Mouse (Mus musculus) left cerebral cortex, postnatal 14 days (tissue): ENCODE data around the gene Gtf2f2. TPM values are rescaled to one million over a fixed set of nuclear protein-coding genes. Genes with fewer than 3 reads are reported as not detected.
A peak's percentile ranks its signal among the peaks of the same experiment; 100 is the strongest.
"Not testable (repeated sequence)": the region's sequence is repeated elsewhere in the genome, so short reads cannot be mapped to it uniquely, and the experiment has no call there.

ENCODE experiments used
- DNase-seq, 2 experiments: peaks; one replicate each; pipeline ENCODE4 v3.0.0; 2021 to 2022; ENCODE audit warnings: low spot score in 2 of 2, mixed read lengths in 1 of 2
- intact Hi-C: fragments of 180-260 bp; cut with DNase I; formaldehyde crosslinking; loops from one replicate; pipeline ENCODE4 v1.15.1; 2025
- total RNA-seq, 2 experiments: library from RNA; stranded (reverse); gene quantifications; 2 replicates each; pipeline ENCODE4 v1.2.3; 2021

The Gtf2f2 gene
- total RNA-seq, 2 experiments from 2014 or later: 16.6 to 18.5 TPM

DNA sequence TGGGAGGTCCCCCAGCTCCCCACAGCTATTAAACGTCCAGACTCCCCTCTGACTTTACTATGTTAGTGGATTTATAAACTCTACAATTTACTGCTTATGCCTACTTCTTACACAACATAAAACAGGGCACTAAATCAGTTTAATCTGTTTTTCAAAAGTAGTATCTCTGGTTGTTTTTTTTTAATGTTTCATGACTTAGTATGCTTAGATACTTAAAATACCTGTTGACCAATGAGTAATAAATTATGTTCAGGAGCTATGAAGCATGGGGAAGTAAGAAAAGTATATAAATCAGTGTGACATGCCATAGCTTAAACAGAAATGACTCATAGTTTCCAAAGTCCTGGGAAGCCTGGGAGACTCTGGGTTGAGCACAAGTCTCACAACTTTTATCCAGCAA lies 73.0 kb downstream of the Gtf2f2 start:
- intact Hi-C loops: no loop called here
- DNase-seq: no peak

DNA sequence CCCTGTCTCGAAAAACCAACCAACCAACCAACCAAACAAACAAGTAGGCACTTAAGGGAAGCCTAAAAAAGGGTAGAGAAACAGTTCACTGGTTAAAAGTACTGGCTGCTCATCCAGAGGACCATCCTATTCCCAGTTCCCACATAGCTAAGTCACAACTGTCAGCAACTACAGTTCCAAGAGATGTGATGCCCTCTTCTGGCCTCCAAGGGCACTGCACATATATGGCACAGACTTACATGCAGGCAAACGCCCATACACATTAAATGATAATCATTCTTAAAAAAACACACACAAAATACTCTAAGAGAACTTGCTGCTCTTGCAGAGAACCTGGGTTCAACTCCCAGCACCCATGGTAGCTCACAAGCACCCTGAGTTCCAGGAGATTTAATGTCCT lies 76.3 kb downstream of the Gtf2f2 start:
- DNase-seq: no peak
- intact Hi-C loops: no loop called here

DNA sequence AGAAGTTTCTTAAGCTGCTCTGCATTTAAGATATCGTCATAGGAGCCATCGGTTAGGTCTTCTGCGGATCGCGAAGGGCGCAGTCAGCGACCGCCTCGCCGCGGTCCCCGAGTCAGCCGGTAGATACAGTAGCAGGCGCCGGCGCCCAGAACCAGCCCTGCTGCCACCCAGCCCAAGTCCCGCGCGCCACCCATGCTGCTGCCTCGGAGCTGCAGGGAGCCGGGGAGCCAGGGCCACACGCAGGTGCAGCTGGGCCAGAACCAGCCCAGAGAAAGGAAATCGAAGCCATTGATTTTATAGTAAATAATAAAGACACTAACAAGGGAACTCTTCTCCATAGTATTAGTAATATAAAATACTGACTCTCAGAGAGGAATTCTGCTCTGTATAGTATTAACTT lies 79.4 kb downstream of the Gtf2f2 start:
- intact Hi-C loops: no loop called here
- DNase-seq: no peak

DNA sequence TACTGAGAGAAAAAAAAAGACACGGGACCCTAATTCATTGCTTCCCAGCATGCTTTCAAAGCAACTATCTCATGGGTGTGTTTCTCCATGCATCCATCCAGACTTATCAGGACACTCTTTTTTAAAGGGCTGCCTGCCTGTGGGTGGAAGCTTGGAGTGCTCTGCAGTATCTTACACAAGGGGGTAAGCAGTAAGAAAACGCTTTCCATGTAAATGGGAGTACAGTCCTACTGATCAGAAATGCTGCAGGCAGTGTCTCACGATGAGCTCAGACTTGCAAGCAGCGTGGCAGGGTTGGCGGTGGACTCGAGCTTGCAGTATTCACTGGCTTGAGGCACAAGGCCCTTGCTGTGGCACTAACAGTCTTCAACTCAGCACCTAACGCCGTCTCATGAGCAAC lies 81.0 kb downstream of the Gtf2f2 start:
- intact Hi-C loops, DNase-seq: not testable (repeated sequence)

DNA sequence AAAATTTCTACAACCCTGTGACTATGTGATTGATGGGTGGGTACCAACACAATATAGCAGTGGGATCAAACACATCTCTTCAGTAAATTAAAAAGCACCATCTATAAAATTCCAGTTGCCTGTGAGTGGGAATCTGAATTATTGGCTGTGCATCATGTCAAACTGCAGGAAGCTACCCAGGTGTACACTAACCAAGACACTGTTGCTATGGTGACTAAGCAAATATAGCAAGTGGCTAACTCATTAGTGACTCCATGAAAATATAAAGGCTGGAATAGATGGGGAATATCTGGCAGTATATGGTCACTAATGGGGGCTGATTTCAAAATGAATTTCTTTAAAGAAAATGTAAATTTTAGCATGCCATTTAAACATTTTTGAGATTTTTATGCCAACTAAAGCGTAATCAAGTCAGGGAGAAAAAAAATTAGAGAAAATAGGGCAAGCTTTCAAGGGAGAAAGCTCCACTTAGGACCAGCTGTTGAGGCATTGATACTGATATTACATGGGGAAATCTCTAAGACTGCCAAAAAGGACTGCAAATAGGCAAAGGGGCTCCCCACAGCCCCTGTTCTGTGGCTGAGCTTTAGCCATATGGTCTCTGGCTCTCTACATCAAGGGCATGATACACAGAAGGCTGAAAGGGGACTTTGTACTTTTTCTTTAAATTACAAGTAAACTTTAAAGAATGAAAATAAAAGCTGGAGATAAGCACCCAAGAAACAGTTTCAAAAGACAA lies 87.2 kb downstream of the Gtf2f2 start:
- intact Hi-C loops: no loop called here
- no peak for DNase-seq

DNA sequence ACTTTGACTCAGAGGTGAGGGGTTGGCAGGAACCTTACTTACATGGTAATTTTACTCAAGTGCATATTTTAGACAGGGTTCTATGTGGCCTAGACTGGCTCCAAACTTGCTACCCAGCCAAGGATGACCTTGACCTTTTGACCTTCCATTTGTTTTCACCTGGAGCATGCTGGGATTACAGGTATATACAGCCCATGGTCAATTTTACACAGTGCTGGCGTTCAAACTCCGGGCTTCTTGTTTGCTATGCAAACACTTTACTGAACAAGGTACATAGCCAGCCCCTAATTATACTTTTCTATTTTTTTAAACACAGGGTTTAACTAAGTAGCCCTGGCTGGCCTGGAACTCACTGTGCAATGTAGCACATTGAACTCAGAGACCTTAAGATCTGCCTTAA lies 98.0 kb downstream of the Gtf2f2 start:
- intact Hi-C loops: no loop called here
- no peak for DNase-seq

DNA sequence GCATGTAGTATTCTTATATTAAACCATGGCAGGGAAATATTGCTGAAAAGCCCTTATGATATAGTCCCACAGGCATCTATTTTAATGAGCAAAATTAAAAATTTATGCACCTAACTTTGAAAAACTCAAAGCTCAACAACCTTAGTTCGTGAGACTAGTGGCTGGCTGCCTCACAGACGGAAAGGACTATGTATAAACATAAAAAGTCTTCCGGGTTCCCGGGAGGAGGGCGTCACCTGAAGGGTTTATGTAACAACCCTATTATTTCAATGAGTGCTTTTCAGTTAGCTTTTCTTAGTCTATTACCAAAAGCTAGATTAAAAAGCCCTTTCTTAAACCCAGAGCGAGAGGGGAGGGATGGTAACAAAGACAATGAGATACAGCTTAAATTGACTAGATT lies 98.7 kb downstream of the Gtf2f2 start:
- DNase-seq: no peak
- intact Hi-C loops: no loop called here

DNA sequence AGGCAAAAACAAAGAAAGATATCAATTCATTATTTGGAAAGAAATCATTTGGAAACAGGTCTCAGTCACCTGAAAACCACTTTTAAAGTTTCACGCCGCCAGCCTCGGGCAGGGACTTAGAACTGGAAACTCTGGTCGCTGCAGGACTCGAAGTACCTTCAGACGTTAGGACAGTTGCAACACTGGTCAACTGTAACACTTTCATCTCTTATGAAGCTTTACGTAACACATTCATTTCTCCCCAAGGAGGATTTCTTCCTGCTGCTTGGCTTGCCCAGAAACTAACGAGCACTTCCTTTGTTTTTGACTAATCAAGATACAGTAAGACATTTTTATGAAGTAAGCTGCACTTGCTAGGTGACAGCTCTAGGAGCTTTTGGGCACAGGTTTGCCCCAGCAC lies 103.7 kb downstream of the Gtf2f2 start:
- intact Hi-C loops: no loop called here
- DNase-seq: no peak

DNA sequence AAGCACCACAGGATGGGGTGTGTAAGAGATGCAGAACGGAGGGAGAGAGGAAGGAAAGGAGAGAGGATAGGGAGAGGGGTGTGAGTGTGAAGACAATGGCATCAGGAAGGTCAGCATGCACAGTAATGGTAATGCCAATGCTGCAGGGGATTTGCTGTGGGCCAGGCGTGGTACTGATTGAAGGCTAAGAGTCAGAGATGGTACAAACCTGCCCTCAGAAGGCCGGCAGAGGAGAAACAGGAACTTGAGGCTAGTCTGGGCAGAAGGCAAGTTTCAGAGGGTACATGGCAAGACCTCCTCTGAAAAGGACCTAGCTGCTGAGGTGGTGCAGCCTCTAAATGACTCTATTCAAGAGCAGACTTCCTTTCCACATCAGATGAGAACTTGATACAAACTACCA lies 105.7 kb downstream of the Gtf2f2 start:
- DNase-seq: no peak
- intact Hi-C loops: no loop called here

DNA sequence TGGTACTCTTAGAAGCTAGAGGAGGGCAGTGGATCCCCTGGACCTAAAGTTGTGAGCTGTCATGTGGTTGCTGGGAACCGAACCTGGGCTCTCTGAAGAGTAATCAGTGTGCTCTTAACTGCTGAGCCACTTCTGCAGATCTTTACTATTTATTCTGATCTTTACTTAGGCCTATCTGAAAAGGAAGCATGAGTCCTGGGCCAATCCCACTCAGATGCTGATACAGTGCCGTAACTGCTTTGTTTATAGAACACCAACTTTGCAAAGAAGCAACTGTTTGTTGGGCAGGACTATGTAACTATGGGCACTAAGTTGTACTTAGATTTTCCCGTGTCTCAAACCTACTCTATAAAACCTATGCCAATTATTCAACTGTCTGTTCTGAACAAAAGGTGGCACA lies 107.5 kb downstream of the Gtf2f2 start:
- no peak for DNase-seq
- intact Hi-C loops: no loop called here

DNA sequence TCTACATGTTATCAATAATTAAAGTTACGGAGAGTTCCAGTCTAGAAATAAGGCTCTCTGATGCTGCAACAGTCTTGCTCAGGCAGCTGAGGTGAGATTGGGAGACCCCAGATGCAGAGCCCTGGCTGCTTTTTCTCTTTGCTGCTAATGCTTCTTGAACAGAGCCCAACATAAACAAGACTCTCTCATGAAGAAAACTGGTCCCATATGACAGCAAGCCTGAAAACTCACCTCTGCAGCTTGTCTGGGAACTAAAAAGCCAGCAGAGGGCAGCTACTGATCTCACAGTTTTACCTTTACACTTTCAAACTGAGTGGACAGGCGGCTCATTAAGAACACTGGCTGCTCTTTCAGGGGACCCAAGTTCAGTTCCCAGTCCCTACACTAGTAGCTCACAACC lies 108.7 kb downstream of the Gtf2f2 start:
- DNase-seq: no peak
- intact Hi-C loops: no loop called here

DNA sequence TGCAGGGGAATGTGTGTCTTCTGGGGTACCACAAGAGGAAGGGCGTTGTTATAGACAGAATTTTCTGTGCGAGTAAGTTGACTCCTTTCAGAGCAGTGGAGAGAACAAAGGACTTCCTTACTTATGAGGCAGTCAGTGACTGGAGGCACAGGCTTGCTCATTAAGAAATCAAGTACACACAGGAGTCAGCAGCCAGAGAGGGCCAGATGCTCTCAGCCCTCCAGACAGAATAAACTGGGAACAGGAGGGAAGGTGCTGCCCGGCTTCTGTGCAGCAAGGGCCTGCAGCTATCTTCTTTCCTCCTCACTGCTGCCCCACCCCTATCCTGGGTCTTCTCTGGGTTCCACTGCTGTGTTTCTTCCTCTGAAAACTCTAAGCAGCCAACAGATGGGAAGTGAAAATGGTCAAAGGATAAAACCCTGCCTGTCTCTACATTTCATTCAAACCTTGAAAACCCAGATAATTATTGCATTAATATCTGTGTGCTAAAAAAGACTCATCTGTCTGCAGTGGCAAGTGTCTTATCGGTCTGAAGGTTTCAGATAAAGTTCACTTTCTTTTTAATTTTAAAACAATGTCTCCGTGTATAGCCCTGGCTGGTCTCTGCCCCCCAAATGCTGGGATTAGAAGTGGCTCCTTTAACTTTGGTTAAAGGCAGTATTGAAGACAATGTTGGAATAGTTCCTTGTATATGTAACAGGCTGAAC lies 109.7 kb downstream of the Gtf2f2 start:
- no peak for DNase-seq
- intact Hi-C loops: no loop called here

DNA sequence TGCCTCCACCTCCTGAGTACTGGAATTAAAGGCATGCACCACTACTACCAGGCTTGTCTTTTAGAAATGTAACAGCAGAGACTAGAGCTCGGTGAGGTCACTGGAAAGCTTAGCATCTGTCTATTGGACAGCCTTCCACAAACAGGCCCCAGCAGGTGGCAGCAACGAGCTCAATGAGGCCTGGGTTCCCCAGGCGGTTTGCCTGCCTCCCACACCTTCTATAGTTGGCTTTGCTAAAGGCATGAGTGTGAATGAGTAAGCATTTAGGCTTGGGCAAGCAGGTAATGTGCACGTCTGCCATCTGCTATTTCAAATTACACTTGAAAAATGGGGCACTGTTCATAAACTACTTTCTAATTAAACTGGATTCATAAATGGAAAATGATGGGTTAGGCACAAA lies 111.1 kb downstream of the Gtf2f2 start:
- intact Hi-C loops: loop anchor here (2.0 kb wide), 2 partner anchors 63 to 177 kb away; no protein-coding TSS in a partner anchor
- peak; percentile 89 to 91 for DNase-seq

DNA sequence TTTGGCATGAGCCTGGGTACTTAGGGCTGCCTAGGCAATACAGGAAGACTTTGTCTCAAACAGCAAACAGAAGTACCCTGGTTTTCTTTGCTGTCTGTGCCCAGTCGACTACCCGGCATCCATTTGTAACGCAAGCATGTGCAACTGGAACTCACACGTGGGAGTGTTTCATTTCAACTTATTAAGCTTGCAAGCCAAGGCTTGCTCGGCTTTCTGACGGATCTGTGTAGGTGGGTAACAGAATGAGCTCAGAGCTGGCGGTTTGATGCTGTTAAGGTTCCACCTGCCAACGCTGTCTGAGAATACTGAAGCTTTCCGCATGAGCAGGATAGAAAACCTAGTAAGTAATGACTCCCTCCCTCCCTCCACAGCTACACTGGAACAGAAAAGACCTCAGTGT lies 118.5 kb downstream of the Gtf2f2 start:
- DNase-seq: peak; percentile 82 to 95
- intact Hi-C loops: no loop called here

DNA sequence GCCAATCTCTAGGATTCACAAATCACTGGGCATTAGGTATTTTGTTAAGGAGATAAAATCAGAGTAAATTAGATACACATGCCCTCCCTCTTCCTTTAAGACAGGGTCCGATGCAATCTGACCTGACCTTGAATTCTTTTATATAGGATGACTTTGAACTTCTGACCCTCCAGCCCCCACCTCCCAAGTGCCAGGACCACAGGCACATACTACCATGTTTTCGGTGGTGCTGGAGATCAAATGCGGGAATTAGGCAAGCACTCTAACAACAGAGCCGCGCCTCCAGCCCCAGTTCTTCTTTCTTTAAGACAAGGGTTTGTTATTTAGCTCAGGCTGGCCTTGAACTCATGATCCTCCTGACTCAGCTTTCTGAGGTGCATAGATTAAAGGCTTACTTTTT lies 126.8 kb downstream of the Gtf2f2 start:
- no peak for DNase-seq
- intact Hi-C loops: no loop called here

DNA sequence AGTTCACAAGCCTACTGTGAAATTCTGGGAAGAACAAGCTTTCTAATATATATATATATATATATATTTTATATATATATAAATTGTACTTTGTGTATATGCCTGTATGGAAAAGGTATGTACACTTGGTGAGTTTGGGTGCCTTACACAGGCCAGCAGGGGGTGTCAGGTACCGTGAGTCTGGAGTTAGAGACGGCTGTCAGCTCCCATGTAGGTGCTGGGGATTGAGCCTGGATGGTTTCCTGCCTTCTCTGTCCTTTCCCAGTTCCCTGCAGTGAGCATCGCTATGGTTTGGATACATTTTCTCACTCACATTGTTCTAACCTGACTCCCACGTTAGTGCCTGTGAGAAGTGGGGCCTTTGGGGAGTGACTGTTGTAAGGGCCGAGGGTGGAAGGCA lies 127.3 kb downstream of the Gtf2f2 start:
- DNase-seq: no peak
- intact Hi-C loops: no loop called here

DNA sequence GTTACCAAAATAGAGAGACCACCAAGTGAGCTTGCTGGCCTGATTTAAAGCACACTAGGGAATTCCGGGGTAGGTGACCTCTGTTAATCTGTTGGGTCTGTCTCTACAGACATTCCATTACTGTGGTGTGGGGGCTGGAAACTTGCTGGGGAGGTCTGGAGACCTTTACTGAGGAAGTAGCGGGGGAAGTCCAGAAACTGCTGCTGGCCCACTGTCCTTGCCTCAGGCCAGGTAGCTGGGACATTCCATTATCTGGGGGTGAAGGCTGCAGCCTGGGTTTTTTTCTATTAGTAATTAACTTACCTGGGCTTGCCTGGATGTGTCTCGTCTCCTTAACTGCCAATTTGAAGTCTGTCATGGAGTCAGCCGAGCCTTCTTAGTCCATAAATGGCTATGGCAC lies 128.8 kb downstream of the Gtf2f2 start:
- intact Hi-C loops: no loop called here
- no peak for DNase-seq

DNA sequence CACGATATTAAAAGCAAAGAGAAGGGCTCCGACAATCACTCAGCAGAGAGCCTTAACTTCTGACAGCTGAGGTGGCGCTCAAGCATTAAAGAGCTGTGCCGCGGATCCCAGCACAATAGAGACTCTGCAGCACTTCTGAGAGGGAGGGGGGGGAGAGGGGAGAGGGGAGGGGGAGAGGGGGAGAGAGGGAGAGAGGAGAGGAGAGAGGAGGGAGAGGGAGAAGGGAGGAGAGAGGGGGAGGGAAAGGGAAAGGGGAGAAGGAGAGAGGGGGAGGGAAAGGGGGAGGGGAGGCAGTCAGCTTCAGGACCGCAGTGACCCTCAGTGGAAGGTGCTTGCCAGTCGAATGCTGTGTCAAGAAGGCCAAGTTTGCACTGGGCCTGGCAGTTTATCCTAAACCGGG lies 131.7 kb downstream of the Gtf2f2 start:
- no peak for DNase-seq
- intact Hi-C loops: loop anchor here (5.0 kb wide), 1 partner anchor 83 kb away; no protein-coding TSS in a partner anchor

DNA sequence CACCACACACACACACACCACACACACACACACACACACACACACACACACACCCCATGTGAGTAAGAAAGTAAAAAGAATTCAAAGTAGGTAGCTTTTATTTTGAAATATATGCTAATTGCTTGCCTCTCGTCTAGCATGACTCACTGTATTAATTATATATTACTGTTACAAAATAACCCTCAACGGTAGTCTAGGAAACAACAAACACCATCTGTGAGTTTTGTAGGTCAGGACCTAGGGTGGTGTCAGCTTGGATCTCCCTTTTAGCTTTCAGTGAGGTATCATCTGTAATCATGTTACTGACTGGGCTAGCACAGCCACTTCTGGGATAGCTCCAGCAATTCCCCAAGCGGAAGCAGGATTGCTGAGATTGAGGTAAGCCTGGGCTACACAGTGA lies 133.4 kb downstream of the Gtf2f2 start:
- intact Hi-C loops: loop anchor here (5.0 kb wide), 1 partner anchor 85 kb away; no protein-coding TSS in a partner anchor
- DNase-seq: no peak

DNA sequence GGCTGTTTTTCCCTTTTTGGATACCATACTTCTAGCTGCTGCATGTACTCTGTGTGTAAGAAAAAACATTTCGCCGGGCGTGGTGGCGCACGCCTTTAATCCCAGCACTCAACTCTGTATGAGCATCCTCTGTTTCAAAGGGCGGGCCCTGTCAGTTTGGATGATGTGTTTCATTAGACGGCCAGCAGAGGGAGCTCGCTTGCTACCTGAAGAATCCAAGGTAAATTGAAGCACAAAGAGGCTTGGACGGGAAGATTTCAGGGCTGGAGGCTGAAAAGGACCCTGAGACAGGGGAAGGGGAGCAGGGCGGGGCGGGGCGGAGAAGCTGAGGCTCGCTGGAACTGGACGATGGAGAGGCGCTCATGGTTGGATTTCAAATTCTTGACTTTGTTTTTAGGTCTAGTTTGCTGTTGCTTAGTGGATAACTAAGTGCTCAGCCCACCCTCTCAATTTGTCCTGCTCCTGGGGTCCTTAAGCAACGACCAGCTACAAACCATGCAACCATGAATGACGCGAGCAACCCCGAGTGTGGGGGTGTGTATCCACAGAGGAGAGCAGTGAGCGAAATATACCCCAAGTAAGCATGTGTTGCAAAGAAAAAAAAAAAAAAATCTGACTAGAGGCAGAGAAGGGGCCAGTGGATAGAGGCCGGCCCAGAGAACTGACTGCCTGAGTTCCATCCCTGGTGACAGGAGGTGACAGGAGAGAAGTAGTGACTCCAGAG lies 134.2 kb downstream of the Gtf2f2 start:
- intact Hi-C loops: loop anchor here (5.0 kb wide), 1 partner anchor 86 kb away; no protein-coding TSS in a partner anchor
- peak; percentile 86 to 90 for DNase-seq
